Mouse (Mus musculus): Measurements from ENCODE around the gene Adamtsl1.

DNA sequence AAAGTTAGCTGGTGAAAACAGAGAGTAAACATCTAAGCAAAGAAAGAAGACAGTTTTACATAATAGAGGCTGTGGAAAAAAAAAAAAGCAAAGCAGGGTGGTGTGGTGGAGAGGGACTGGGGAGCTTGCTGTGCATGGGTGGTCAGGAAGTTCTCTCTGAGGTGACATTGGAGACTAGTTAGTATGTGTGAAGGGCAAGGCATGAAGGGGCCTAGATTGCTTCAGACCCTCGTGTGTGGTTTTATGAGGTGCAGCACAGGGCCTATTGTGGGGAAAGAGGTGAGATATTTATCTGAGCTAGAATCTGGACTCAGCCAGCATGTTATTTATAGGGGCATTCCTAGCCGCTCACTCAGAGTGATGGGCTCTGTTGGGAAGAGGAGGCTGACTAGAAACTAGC, 605.1 kb downstream of the Adamtsl1 start:
- TF ChIP-seq CTCF (IDR thresholded peaks at IDR 0.05; ENCODE audit: low read depth, low read length) (no peak), GATA1 (IDR thresholded peaks at IDR 0.05; ENCODE audit: borderline replicate concordance, low read length) (no peak), POLR2AphosphoS5 (IDR thresholded peaks at IDR 0.05; ENCODE audit: insufficient replicate concordance, low read depth, low read length) (no peak)

Measured in G1E (cell line).